Mouse (Mus musculus): Measurements from ENCODE around the gene Ccnt1.

- TF ChIP-seq POLR2A (IDR thresholded peaks at IDR 0.05; ENCODE audit: insufficient read depth, low read length) (no peak), CTCF (IDR thresholded peaks at IDR 0.05; ENCODE audit: low read depth, low read length) (no peak)
Observed at GRCm38 (mm10) chr15:98569795-98570365, 843 bp downstream of the Ccnt1 start.

Measured in ES-Bruce4 (cell line).